Mouse (Mus musculus): ENCODE results near the gene Gsg1l. TPM values are rescaled to one million over a fixed set of nuclear protein-coding genes. Genes with fewer than 3 reads are reported as not detected.

The Gsg1l gene
- 0.20 TPM for polyA plus RNA-seq (2014; fragmentation: Illumina TruSeq; extraction: RNeasy Lipid Tissue Mini Kit (QIAGEN cat#74804); ENCODE audit: low read depth, low replicate concordance)

GRCm38 (mm10) chr7:126082286-126082741 is at the start of gene Gsg1l:
Gsg1l (minus strand) TSS chr7:126082411.

Other genes with a start within 250 kb of the Gsg1l start
- gene Xpo6, start 118.1 kb upstream of the Gsg1l start, polyA plus RNA-seq (2014; fragmentation: Illumina TruSeq; extraction: RNeasy Lipid Tissue Mini Kit (QIAGEN cat#74804); ENCODE audit: low read depth, low replicate concordance) = 149 TPM
- gene Sbk1, start 190.2 kb upstream of the Gsg1l start, polyA plus RNA-seq (2014; fragmentation: Illumina TruSeq; extraction: RNeasy Lipid Tissue Mini Kit (QIAGEN cat#74804); ENCODE audit: low read depth, low replicate concordance) = 2.2 TPM

Data from testis, adult 10 weeks (tissue).